Mouse (Mus musculus) neural tube, embryonic 10.5 days (tissue): ENCODE results near the gene Ripk1.
"Not testable (repeated sequence)": the region's sequence is repeated elsewhere in the genome, so short reads cannot be mapped to it uniquely, and the experiment has no call there.

Experiments used
- DNase-seq: peaks from one replicate; pipeline ENCODE4 v3.0.0-alpha.2; 2017; ENCODE audit warnings: low spot score; ENCODE audit errors: extremely low spot score

The Ripk1 gene

GRCm38 (mm10) chr13:34075893-34076292, 73.7 kb downstream of the Ripk1 start:
- DNase-seq: not testable (repeated sequence)

- peak; percentile 48 for DNase-seq
Measured at GRCm38 (mm10) chr13:34076561-34077491, 74.7 kb downstream of the Ripk1 start.

GRCm38 (mm10) chr13:34077492-34078271, 75.5 kb downstream of the Ripk1 start, which contains the start of gene Tubb2a:
Tubb2a (minus strand) TSS chr13:34078007.
- DNase-seq: peak; percentile 90

GRCm38 (mm10) chr13:34078500-34079280, 76.5 kb downstream of the Ripk1 start:
- no peak for DNase-seq

GRCm38 (mm10) chr13:34079801-34080200, 77.6 kb downstream of the Ripk1 start:
- DNase-seq: no peak

GRCm38 (mm10) chr13:34081926-34082325, 79.8 kb downstream of the Ripk1 start:
- DNase-seq: no peak

- DNase-seq: no peak
Measured at GRCm38 (mm10) chr13:34084026-34084750, 82.0 kb downstream of the Ripk1 start.
